Mouse (Mus musculus): Measurements from ENCODE around the gene Cmbl.

DNA sequence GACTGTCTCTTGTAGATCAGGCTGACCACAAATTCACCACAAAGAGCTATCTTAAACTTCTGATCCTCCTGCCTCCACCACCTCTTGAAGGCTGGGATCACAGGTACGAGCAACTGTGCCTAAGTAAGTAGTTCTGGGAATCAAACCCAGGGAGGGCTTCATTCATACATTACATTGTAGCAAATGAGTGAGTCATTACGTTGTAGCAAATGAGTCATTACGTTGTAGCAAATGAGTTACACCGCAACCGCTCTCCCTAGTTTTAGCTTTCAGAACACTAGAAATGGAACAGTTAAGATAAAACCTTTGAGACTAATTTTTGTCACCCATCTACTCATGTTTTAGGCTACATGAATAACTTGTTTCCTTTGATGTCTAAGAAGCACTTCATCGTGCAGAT lies 18.9 kb upstream of the Cmbl start:
- TF ChIP-seq EP300 (IDR thresholded peaks at IDR 0.05; ENCODE audit: low read depth), result no peak
- TF ChIP-seq CTCF (IDR thresholded peaks at IDR 0.05; ENCODE audit: low read depth), result no peak

Data from heart, postnatal 0 days (tissue).